In genomic region chr1:25229245-25229750, GRCm38 (mm10) we compare ENCODE assay signal across 9 mouse cellular contexts.
DNase-seq lines count a peak whose midpoint lies in the region.
"Had no signal": no experiment of that assay in that cellular context is flagged by ENCODE, and none has a peak within 500 bp of the region (broad histone marks: within the 10 kb centered on the region; RNA-seq: fewer than 3 reads in every experiment).

No protein-coding gene starts in this region.

- peak overlapping the region; percentile 47 for H3K4me3 ChIP-seq in forebrain, embryonic 10.5 days
- H3K4me3 ChIP-seq: lung, embryonic 15.5 days had no signal

- intact Hi-C loops in left cerebral cortex, postnatal 36 days (cut with DNase I) = loop anchor here (10.0 kb wide), 3 partner anchors 64 to 596 kb away; partner anchors contain the start of gene Adgrb3

- no peaks in the 10 kb centered on the region for H3K9me3 ChIP-seq in forebrain, embryonic 10.5 days
- H3K9me3 ChIP-seq: lung, embryonic 15.5 days had no signal

- H3K36me3 ChIP-seq in forebrain, embryonic 10.5 days (replicated peaks) = no peaks in the 10 kb centered on the region
- H3K36me3 ChIP-seq: lung, embryonic 15.5 days had no signal

- whole genome bisulfite sequencing in forebrain, embryonic 10.5 days = 20% methylated on average over 7 of the region's 7 CpGs

- peaks cover 15% of the 10 kb centered on the region for H3K4me1 ChIP-seq in forebrain, embryonic 10.5 days
- H3K4me1 ChIP-seq: lung, embryonic 15.5 days had no signal

- peaks cover 7% of the 10 kb centered on the region; the same call in 1 of the 2 replicates for H3K27me3 ChIP-seq in forebrain, embryonic 10.5 days (ENCODE audit: poor library complexity, severe bottlenecking)
- H3K27me3 ChIP-seq: lung, embryonic 15.5 days had no signal

- peak; percentile 25 to 53 for DNase-seq in frontal cortex, postnatal 10 days (ENCODE audit: low spot score in 2 of 2)
- DNase-seq in frontal cortex, postnatal 14 days (ENCODE audit: low spot score in 2 of 2) = no peak
- no peak for DNase-seq in forebrain, embryonic 10.5 days (ENCODE audit: extremely low spot score, low spot score)
- DNase-seq in left cerebral cortex, postnatal 36 days (ENCODE audit: low spot score in 2 of 2) = peak; percentile 14 to 31
- peak; percentile 75 to 78 for DNase-seq in right cerebral cortex, postnatal 10 days (ENCODE audit: low spot score in 2 of 2)
- DNase-seq in adrenal gland, postnatal 4 days (ENCODE audit: low spot score in 2 of 2) = no peak
- DNase-seq in MN1 (ENCODE audit: low spot score) = no peak
- DNase-seq in thymus, postnatal 4 days = no peak

- H3K27ac ChIP-seq in forebrain, embryonic 10.5 days = no peak overlapping the region
- H3K27ac ChIP-seq: lung, embryonic 15.5 days had no signal

Comparison
In these comparisons a context has a peak if more than half of its experiments do, and no peak if none do; other contexts are left out.
1. DNase-seq: peak in frontal cortex, postnatal 10 days (2 of 2), left cerebral cortex, postnatal 36 days (2 of 2) and right cerebral cortex, postnatal 10 days (2 of 2); none in frontal cortex, postnatal 14 days (0 of 2), forebrain, embryonic 10.5 days (single experiment), adrenal gland, postnatal 4 days (0 of 2), MN1 (single experiment) and thymus, postnatal 4 days (single experiment).